In the genomic region with DNA sequence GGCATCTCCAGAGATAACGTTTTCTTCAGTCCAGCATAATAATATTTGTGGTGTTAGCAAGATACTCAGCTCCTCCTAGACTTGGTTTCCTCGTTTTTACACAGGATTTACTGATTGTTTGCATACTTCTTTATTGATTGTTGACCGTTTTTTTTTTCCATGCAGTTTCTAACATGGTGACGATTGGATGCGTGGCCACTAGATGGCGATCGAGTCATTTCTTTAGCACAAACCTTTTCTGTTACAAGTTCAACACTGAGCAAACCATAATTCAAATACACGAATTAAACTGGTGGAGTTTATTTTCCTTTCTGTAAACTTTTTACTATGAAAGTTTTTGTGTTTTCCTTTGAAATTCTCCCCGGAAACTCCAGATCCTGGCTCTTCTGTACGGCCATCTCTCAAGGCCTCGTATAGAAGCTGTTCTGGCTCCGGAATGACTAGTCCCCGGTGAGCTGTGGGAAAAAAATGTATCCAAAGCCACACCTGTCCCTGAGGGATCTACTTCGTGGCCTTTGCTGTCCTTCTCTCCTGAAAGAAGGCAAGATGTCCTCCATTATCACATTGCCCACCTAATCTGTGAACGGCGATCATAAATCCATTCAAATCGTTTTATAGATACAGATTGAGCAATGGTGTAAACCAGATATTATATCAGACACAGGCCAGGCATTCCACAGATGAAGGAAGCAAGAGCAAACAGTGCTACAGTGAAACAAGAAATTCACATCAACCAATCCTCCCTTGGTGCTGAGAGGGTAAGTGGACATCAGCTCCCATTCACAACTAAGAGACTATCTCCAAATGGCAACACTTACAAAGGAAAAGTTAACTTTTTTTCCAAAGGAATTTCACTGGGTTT, we compare ENCODE assay signal across 8 mouse cellular contexts. TPM values are rescaled to one million over a fixed set of nuclear protein-coding genes. Genes with fewer than 3 reads are reported as not detected.
DNase-seq lines count a peak whose midpoint lies in the region; ATAC-seq lines count a peak whose summit lies in the region.

No protein-coding gene starts in this region.

- H3K27ac ChIP-seq in intestine, embryonic 16.5 days (ENCODE audit: low read length) = 0 out of 2 replicates have a peak overlapping the region, but pooled peaks have one; percentile 7
- H3K27ac ChIP-seq in limb, embryonic 12.5 days = no peak overlapping the region

- no peaks in the 10 kb centered on the region for H3K4me1 ChIP-seq in intestine, embryonic 16.5 days (ENCODE audit: control insufficient read depth, insufficient read depth, low read length)
- H3K4me1 ChIP-seq in limb, embryonic 12.5 days (replicated peaks) = no peaks in the 10 kb centered on the region

- peak; percentile 62 for ATAC-seq in intestine, embryonic 16.5 days
- ATAC-seq in limb, embryonic 12.5 days (ENCODE audit: insufficient number of reproducible peaks, insufficient read depth, low FRiP score, low TSS enrichment, low read depth) = peak; percentile 63; the same call in 1 of the 2 replicates

- no peaks in the 10 kb centered on the region for H3K36me3 ChIP-seq in intestine, embryonic 16.5 days (ENCODE audit: control insufficient read depth, insufficient read depth, low read length)
- no peaks in the 10 kb centered on the region for H3K36me3 ChIP-seq in limb, embryonic 12.5 days

- no peak overlapping the region for H3K9ac ChIP-seq in intestine, embryonic 16.5 days (ENCODE audit: low read depth, low read length)
- H3K9ac ChIP-seq in limb, embryonic 12.5 days (replicated peaks) = no peak overlapping the region

- 26% methylated on average over 17 of the region's 17 CpGs for WGBS in intestine, embryonic 16.5 days
- WGBS in limb, embryonic 12.5 days = 31% methylated on average over 17 of the region's 17 CpGs

- peak; percentile 24 to 38 for DNase-seq in urinary bladder, adult 18-20 months (ENCODE audit: low spot score in 2 of 2)
- DNase-seq in urinary bladder, adult 2 months (ENCODE audit: low spot score) = no peak
- DNase-seq in c-Kit-negative CD71-positive TER-119-positive erythroid progenitor cells, embryonic 14.5 days (ENCODE audit: low read depth, low spot score) = peak; percentile 40
- peak; percentile 37 for DNase-seq in fibroblast of lung, adult 2 months (ENCODE audit: low read depth)
- peak; percentile 38 to 69 for DNase-seq in natural killer cell, adult 2 months (ENCODE audit: low spot score in 2 of 2)
- DNase-seq in testis, postnatal 14 days (ENCODE audit: low spot score) = peak; percentile 23

- no peaks in the 10 kb centered on the region for H3K27me3 ChIP-seq in intestine, embryonic 16.5 days (replicated peaks; ENCODE audit: control insufficient read depth, insufficient read depth, low read length)
- no peaks in the 10 kb centered on the region for H3K27me3 ChIP-seq in limb, embryonic 12.5 days

- H3K4me3 ChIP-seq in intestine, embryonic 16.5 days (ENCODE audit: low read length) = no peak overlapping the region
- no peak overlapping the region for H3K4me3 ChIP-seq in limb, embryonic 12.5 days (replicated peaks)

- H3K9me3 ChIP-seq in intestine, embryonic 16.5 days (ENCODE audit: control insufficient read depth, low read length) = no peaks in the 10 kb centered on the region
- H3K9me3 ChIP-seq in limb, embryonic 12.5 days = no peaks in the 10 kb centered on the region

- no peak overlapping the region for H3K4me2 ChIP-seq in intestine, embryonic 16.5 days (ENCODE audit: low read depth, low read length)
- no peak overlapping the region for H3K4me2 ChIP-seq in limb, embryonic 12.5 days

RNA-seq across cellular contexts. Expression of a gene that starts 12.3 kb away (rescaled TPM):
- not detected in 2 replicates for polyA plus RNA-seq in urinary bladder, adult 2 months (2012; rRNA removed)
- not detected in 2 replicates for polyA plus RNA-seq in intestine, embryonic 16.5 days (2015; fragmentation: Nextera tagmentation; extraction: Ambion mirVana)
- not detected in 2 replicates for polyA plus RNA-seq in limb, embryonic 12.5 days (2016; fragmentation: Nextera tagmentation; extraction: Ambion mirVana)

RNA-seq across cellular contexts. Expression of a gene that starts 18.3 kb away (rescaled TPM):
- polyA plus RNA-seq in urinary bladder, adult 2 months (2012; rRNA removed) = 34.1 and 35.8 TPM in 2 replicates
- polyA plus RNA-seq in intestine, embryonic 16.5 days (2015; fragmentation: Nextera tagmentation; extraction: Ambion mirVana) = 27.4 and 27.7 TPM in 2 replicates
- 25.4 and 25.8 TPM in 2 replicates for polyA plus RNA-seq in limb, embryonic 12.5 days (2016; fragmentation: Nextera tagmentation; extraction: Ambion mirVana)

RNA-seq across cellular contexts. Expression of a gene that starts 34.3 kb away (rescaled TPM):
- polyA plus RNA-seq in urinary bladder, adult 2 months (2012; rRNA removed) = 2.5 and 3.1 TPM in 2 replicates
- polyA plus RNA-seq in intestine, embryonic 16.5 days (2015; fragmentation: Nextera tagmentation; extraction: Ambion mirVana) = 19.5 and 22.9 TPM in 2 replicates
- polyA plus RNA-seq in limb, embryonic 12.5 days (2016; fragmentation: Nextera tagmentation; extraction: Ambion mirVana) = 1.6 and 1.7 TPM in 2 replicates

RNA-seq across cellular contexts. Expression of a gene that starts 37.3 kb away (rescaled TPM):
- polyA plus RNA-seq in urinary bladder, adult 2 months (2012; rRNA removed) = 32.0 and 35.1 TPM in 2 replicates
- 39.5 and 39.9 TPM in 2 replicates for polyA plus RNA-seq in intestine, embryonic 16.5 days (2015; fragmentation: Nextera tagmentation; extraction: Ambion mirVana)
- 75.9 and 77.1 TPM in 2 replicates for polyA plus RNA-seq in limb, embryonic 12.5 days (2016; fragmentation: Nextera tagmentation; extraction: Ambion mirVana)

RNA-seq across cellular contexts. Expression of a gene that starts 59.0 kb away (rescaled TPM):
- 0.21 and 0.35 TPM in 2 replicates for polyA plus RNA-seq in urinary bladder, adult 2 months (2012; rRNA removed)
- polyA plus RNA-seq in intestine, embryonic 16.5 days (2015; fragmentation: Nextera tagmentation; extraction: Ambion mirVana) = 0.20 and 0.23 TPM in 2 replicates
- 0.51 and 0.56 TPM in 2 replicates for polyA plus RNA-seq in limb, embryonic 12.5 days (2016; fragmentation: Nextera tagmentation; extraction: Ambion mirVana)
